Mouse (Mus musculus): ENCODE measurements around the gene Serpine1.

Gene Serpine1

DNA sequence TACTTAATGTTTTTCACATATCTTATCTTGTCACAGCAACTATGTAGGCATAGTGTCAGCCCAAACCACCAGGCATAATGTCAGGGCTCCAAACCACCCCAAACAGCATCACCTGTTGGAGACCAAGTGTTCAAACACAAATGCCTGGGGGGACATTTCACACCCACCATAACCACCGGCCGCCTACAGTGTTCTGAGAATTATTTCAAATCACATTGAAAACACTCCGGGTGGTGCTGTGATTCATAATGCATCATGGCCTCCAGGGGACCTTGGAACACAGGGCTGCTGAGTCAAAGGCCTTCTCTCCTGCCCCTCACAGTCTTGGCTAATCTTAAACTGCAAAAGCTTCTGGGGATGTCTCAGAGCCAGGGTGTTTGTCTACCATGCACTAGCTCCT lies 56.2 kb downstream of the Serpine1 start:
- DNase-seq (ENCODE audit: low spot score) = no peak

DNA sequence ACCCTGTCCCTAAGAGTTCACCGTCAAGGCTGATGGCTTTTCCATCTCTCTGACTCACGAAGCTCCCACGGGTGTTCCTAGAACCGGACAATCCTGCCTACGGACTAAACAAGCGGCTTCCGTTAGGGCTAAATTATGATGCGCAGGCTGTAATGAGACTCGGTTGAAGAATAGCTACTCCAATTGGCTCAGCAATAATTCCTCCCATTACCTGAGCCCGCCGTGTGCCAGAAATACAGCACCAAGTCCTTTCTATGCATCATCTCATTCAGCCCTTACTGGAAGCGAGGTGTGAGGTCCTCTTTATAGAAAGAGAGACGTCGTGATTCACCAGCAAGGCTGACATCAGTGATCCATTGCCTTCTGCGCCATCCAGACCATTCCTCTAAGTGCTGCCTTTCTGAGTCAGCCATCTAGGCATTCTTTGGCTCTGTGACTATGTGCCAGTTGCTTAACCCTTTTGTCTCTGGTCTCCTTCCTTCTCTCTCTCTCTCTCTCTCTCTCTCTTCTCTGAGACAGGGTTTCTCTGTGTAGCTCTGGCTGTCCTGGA lies 59.6 kb downstream of the Serpine1 start:
- DNase-seq (ENCODE audit: low spot score) = no peak
